Mouse (Mus musculus) stomach, postnatal 0 days (tissue): ENCODE measurements around the gene Lmnb2.

ENCODE experiments used
- CTCF ChIP-seq: IDR thresholded peaks from 2 replicates; pipeline ENCODE4 v1.5.1; 2016; ENCODE audit warnings: antibody characterized with exemption, low read depth, mild to moderate bottlenecking, moderate library complexity
- EP300 ChIP-seq: optimal IDR thresholded peaks from 2 replicates; pipeline ENCODE3; 2016; ENCODE audit warnings: antibody characterized with exemption

DNA sequence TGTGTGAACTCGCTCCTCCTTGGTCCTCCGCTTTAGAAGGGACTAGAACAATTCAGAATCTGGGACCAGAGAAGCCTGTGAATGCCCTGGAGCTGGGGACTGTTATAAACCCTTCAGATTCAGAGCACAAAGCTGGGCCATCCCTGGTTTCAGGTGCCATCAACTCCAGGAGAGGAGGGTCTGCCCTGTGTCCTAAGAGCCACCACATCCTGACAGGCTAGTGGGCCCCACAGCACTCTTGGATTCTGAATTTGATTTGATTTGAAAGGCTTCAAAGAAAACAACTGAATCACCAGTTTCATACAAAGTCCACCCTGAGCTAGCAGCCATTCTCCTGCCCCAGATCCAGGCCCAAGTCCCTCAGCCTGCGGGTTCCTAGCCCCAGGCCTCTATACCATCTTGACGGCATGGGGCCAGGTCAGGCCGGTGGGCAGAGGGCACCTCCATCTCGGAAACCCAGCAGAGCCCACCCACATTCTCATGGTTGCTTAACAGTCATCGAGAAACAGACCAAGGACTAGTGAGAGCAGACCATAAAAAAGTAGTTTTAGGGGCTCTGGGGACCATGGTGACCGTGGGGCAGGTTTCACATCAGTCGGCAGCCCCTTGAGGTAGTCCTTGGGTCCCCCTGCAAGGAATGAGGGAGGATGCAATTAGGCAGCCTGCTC lies 15.6 kb downstream of the Lmnb2 start:
- TF ChIP-seq EP300 (no peak), CTCF (no peak)
